Mouse (Mus musculus): ENCODE data around the gene AU022751. TPM values are rescaled to one million over a fixed set of nuclear protein-coding genes. Genes with fewer than 3 reads are reported as not detected.
A peak's percentile ranks its signal among the peaks of the same experiment; 100 is the strongest.
"Not testable (repeated sequence)": the region's sequence is repeated elsewhere in the genome, so short reads cannot be mapped to it uniquely, and the experiment has no call there.

The AU022751 gene
- not detected in 2 replicates for polyA plus RNA-seq (2015; fragmentation: Nextera tagmentation; extraction: Ambion mirVana)

- Histone ChIP-seq H3K9ac (ENCODE audit: low read depth, low read length) (no peak within 1 kb of the TSS), H3K36me3 (ENCODE audit: control insufficient read depth, insufficient read depth, low read length) (peaks cover 2% of the 10 kb centered on the region; the same call in 1 of the 2 replicates), H3K4me1 (ENCODE audit: control insufficient read depth, insufficient read depth, low read length) (no peaks in the 10 kb centered on the region), H3K27ac (ENCODE audit: low read length) (no peak within 1 kb of the TSS), H3K27me3 (ENCODE audit: control insufficient read depth, insufficient read depth, low read depth, low read length) (no peaks in the 10 kb centered on the region), H3K4me2 (ENCODE audit: low read length) (no peak within 1 kb of the TSS), H3K9me3 (replicated peaks; ENCODE audit: control insufficient read depth, low read length, poor library complexity, severe bottlenecking) (peaks cover 16% of the 10 kb centered on the region; the same call in 1 of the 2 replicates), H3K4me3 (ENCODE audit: low read depth, low read length) (no peak within 1 kb of the TSS)
- WGBS, result 92% methylated on average over 37 of the region's 39 CpGs
- ATAC-seq, result no peak
Observed at GRCm38 (mm10) chrX:6082954-6083680, at the start of gene AU022751. AU022751 (minus strand) TSS chrX:6083419.

- 13% methylated on average over 29 of the region's 30 CpGs for WGBS
- no peaks in the 10 kb centered on the region for H3K27me3 ChIP-seq (ENCODE audit: control insufficient read depth, insufficient read depth, low read depth, low read length)
- H3K4me1 ChIP-seq (ENCODE audit: control insufficient read depth, insufficient read depth, low read length), result no peaks in the 10 kb centered on the region
- H3K4me2 ChIP-seq (ENCODE audit: low read length), result peak overlapping the region; percentile 54
- H3K9ac ChIP-seq (ENCODE audit: low read depth, low read length), result peak overlapping the region; percentile 69
- H3K4me3 ChIP-seq (ENCODE audit: low read depth, low read length), result peak overlapping the region; percentile 49
- peak overlapping the region; percentile 83 for H3K27ac ChIP-seq (ENCODE audit: low read length)
- ATAC-seq, result peak; percentile 99
- H3K9me3 ChIP-seq (replicated peaks; ENCODE audit: control insufficient read depth, low read length, poor library complexity, severe bottlenecking), result no peaks in the 10 kb centered on the region
- no peaks in the 10 kb centered on the region for H3K36me3 ChIP-seq (ENCODE audit: control insufficient read depth, insufficient read depth, low read length)
Observed at GRCm38 (mm10) chrX:6091996-6092757, 9.0 kb upstream of the AU022751 start.

DNA sequence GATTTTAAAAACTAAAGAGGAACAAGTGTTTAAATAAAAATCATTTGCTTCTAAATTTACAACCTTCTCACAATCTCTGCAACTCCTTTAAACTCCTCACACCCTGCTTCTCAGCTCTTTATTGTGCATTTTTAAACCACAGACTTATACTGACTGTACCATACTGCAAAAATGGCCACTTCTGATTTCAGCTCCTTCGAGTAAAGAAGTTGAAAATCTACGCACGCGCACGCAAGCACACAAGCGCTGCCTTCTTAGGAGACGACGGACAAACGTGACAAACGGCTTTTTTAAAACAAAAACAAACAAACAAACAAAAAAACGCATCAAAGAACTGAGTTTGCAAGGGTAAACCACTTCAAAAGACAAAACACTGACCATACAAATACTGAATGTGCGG is 8.3 kb upstream of the AU022751 start:
- Histone ChIP-seq H3K36me3 (ENCODE audit: control insufficient read depth, insufficient read depth, low read length) (no peaks in the 10 kb centered on the region), H3K9ac (ENCODE audit: low read depth, low read length) (peak overlapping the region; percentile 69)
- 20% methylated on average over 12 of the region's 12 CpGs for WGBS

DNA sequence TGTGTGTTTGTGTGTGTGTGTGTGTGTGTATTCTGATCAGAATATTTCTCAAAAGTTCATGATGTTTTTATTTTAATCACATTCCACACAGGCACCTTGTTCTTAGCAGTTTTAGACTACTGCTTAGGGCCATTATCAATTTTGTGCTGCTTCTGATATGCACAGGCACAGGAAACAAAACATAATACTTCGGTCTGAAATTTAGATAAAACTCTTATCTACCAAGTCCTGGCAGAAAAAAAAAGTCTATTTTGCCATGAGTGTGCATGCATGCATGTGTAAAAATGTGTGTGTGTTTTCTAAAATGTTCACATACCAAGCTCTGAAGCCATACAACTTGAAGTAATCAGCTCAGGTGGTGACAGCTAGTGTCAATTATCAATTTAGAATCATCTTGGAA is 21.7 kb downstream of the AU022751 start:
- Histone ChIP-seq H3K4me2 (ENCODE audit: low read length) (no peak overlapping the region), H3K9me3 (replicated peaks; ENCODE audit: control insufficient read depth, low read length, poor library complexity, severe bottlenecking) (no peaks in the 10 kb centered on the region), H3K4me3 (ENCODE audit: low read depth, low read length) (no peak overlapping the region), H3K27me3 (ENCODE audit: control insufficient read depth, insufficient read depth, low read depth, low read length) (no peaks in the 10 kb centered on the region), H3K4me1 (ENCODE audit: control insufficient read depth, insufficient read depth, low read length) (no peaks in the 10 kb centered on the region), H3K36me3 (ENCODE audit: control insufficient read depth, insufficient read depth, low read length) (no peaks in the 10 kb centered on the region), H3K27ac (ENCODE audit: low read length) (no peak overlapping the region), H3K9ac (ENCODE audit: low read depth, low read length) (no peak overlapping the region)
- ATAC-seq, result no peak
- 81% methylated on average over 1 of the region's 1 CpGs for WGBS

More for the DNA sequence above, 8.3 kb upstream of the AU022751 start:
- H3K4me3 ChIP-seq (ENCODE audit: low read depth, low read length), result peak overlapping the region; percentile 49
- H3K9me3 ChIP-seq (replicated peaks; ENCODE audit: control insufficient read depth, low read length, poor library complexity, severe bottlenecking), result no peaks in the 10 kb centered on the region
- H3K27ac ChIP-seq (ENCODE audit: low read length), result peak overlapping the region; percentile 83
- H3K4me1 ChIP-seq (ENCODE audit: control insufficient read depth, insufficient read depth, low read length), result no peaks in the 10 kb centered on the region
- H3K4me2 ChIP-seq (ENCODE audit: low read length), result peak overlapping the region; percentile 54
- ATAC-seq, result peak; percentile 84
- H3K27me3 ChIP-seq (ENCODE audit: control insufficient read depth, insufficient read depth, low read depth, low read length), result no peaks in the 10 kb centered on the region

DNA sequence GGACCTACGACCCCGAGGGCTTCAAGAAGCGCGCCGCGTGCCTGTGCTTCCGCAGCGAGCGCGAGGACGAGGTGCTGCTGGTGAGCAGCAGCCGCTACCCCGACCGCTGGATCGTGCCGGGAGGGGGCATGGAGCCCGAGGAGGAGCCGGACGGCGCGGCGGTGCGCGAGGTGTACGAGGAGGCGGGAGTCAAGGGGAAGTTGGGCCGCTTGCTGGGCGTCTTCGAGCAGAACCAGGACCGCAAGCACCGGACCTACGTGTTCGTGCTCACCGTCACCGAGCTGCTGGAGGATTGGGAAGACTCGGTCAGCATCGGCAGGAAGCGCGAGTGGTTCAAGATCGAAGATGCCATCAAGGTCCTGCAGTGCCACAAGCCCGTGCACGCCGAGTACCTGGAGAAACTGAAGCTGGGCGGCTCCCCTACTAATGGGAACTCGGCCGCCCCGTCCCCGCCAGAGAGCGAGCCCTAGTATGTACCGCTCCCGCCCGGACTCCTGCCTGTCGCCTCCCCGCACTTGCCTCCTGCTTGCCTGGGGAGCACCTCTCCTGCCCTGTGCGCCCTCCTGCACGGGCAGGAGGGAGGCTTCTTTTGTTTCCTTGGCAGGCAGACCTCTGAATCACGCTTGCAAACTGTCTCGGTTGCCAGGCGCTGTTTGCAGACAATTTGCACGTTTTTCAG is 35.1 kb downstream of the AU022751 start:
- peak; percentile 77 for ATAC-seq
- 0 out of 2 replicates have a peak overlapping the region, but pooled peaks have one; percentile 53 for H3K4me2 ChIP-seq (ENCODE audit: low read length)
- not testable (repeated sequence) for H3K36me3 ChIP-seq (ENCODE audit: control insufficient read depth, insufficient read depth, low read length); H3K9me3 ChIP-seq (replicated peaks; ENCODE audit: control insufficient read depth, low read length, poor library complexity, severe bottlenecking); H3K4me1 ChIP-seq (ENCODE audit: control insufficient read depth, insufficient read depth, low read length); H3K9ac ChIP-seq (ENCODE audit: low read depth, low read length); H3K27me3 ChIP-seq (ENCODE audit: control insufficient read depth, insufficient read depth, low read depth, low read length)
- 0 out of 2 replicates have a peak overlapping the region, but pooled peaks have one; percentile 55 for H3K27ac ChIP-seq (ENCODE audit: low read length)
- peak overlapping the region; percentile 42 for H3K4me3 ChIP-seq (ENCODE audit: low read depth, low read length)
- 20% methylated on average over 1 of the region's 60 CpGs for WGBS

GRCm38 (mm10) chrX:6047066-6047935 is 35.9 kb downstream of the AU022751 start, which contains the start of gene Nudt11:
Nudt11 (plus strand) TSS chrX:6047453.
- not testable (repeated sequence) for H3K9ac ChIP-seq (ENCODE audit: low read depth, low read length); H3K27me3 ChIP-seq (ENCODE audit: control insufficient read depth, insufficient read depth, low read depth, low read length); H3K9me3 ChIP-seq (replicated peaks; ENCODE audit: control insufficient read depth, low read length, poor library complexity, severe bottlenecking); H3K4me2 ChIP-seq (ENCODE audit: low read length); H3K4me1 ChIP-seq (ENCODE audit: control insufficient read depth, insufficient read depth, low read length); H3K36me3 ChIP-seq (ENCODE audit: control insufficient read depth, insufficient read depth, low read length)
- H3K27ac ChIP-seq (ENCODE audit: low read length), result 0 out of 2 replicates have a peak within 1 kb of the TSS, but pooled peaks have one; percentile 55
- ATAC-seq, result peak; percentile 93
- H3K4me3 ChIP-seq (ENCODE audit: low read depth, low read length), result peak within 1 kb of the TSS; percentile 42
- WGBS, result no CpG with 5 or more reads among the region's 121 CpGs

Small RNA genes within 50 kb of the gene (microRNA-seq; reads per million reads assigned to microRNA genes)
- not detected for gene Gm27360

Other genes starting within 250 kb of the AU022751 start
- 25.6 and 27.7 TPM in 2 replicates for gene Nudt11, start 36.0 kb downstream of the AU022751 start, polyA plus RNA-seq (2015; fragmentation: Nextera tagmentation; extraction: Ambion mirVana)
- gene Nudt10, start 89.6 kb upstream of the AU022751 start, polyA plus RNA-seq (2015; fragmentation: Nextera tagmentation; extraction: Ambion mirVana), result 58.0 and 60.0 TPM in 2 replicates
- gene Bmp15, start 237.3 kb upstream of the AU022751 start, polyA plus RNA-seq (2015; fragmentation: Nextera tagmentation; extraction: Ambion mirVana), result 0.30 and 0.45 TPM in 2 replicates

All from midbrain, embryonic 16.5 days (tissue).